Comparison of ENCODE assay signal across 18 mouse cellular contexts in the genomic region with DNA sequence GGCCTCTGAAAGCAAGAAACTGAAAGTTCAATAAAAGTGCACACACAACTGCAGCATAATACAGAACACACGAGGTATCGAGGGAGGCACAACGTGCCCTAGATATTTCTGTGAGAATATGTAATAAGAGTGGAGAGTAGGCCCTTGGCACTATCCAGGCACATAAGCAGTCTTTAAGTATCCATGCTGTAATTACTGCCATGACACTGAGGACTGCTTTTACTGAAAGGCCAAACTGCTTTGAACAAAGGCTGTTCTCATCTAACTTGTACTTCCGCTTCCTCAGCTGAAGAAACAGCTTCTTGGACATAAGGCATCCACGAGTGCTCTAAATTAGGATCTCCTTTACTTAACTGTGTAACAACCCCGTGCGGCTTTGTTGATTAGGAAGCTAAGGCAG.
DNase-seq lines count a peak whose midpoint lies in the region; ATAC-seq and TF ChIP-seq lines count a peak whose summit lies in the region.
"Had no signal": no experiment of that assay in that cellular context is flagged by ENCODE, and none has a peak within 500 bp of the region (broad histone marks: within the 10 kb centered on the region; RNA-seq: fewer than 3 reads in every experiment).

No protein-coding gene starts in this region.

- H3K27ac ChIP-seq in forebrain, embryonic 15.5 days (replicated peaks) = 0 out of 2 replicates have a peak overlapping the region, but pooled peaks have one; percentile 24
- H3K27ac ChIP-seq in forebrain, embryonic 10.5 days = no peak overlapping the region
- no peak overlapping the region for H3K27ac ChIP-seq in neural tube, embryonic 15.5 days (replicated peaks)
- peak overlapping the region; percentile 35 for H3K27ac ChIP-seq in small intestine, adult 2 months (ENCODE audit: insufficient read depth, low read depth, low read length)
- H3K27ac ChIP-seq: embryonic facial prominence, embryonic 12.5 days; heart, embryonic 15.5 days; hindbrain, postnatal 0 days had no signal

- WGBS in forebrain, embryonic 15.5 days = 72% methylated on average over 7 of the region's 7 CpGs
- WGBS in forebrain, embryonic 10.5 days = 79% methylated on average over 7 of the region's 7 CpGs
- WGBS in neural tube, embryonic 15.5 days = 68% methylated on average over 7 of the region's 7 CpGs
- WGBS in small intestine, adult 2 months = 60% methylated on average over 7 of the region's 7 CpGs

- no peak for DNase-seq in forebrain, embryonic 10.5 days (ENCODE audit: extremely low spot score, low spot score)
- DNase-seq in neural tube, embryonic 10.5 days (ENCODE audit: extremely low spot score, low spot score) = no peak
- no peak for DNase-seq in left cerebral cortex, postnatal 10 days (ENCODE audit: extremely low spot score in 1 of 2, low spot score in 2 of 2)
- no peak for DNase-seq in lung, postnatal 10 days
- DNase-seq: cerebellum, postnatal 14 days; gastrocnemius, postnatal 25 days; right cerebral cortex, postnatal 14 days had no signal

- H3K9me3 ChIP-seq in forebrain, embryonic 15.5 days = no peaks in the 10 kb centered on the region
- H3K9me3 ChIP-seq in forebrain, embryonic 10.5 days = no peaks in the 10 kb centered on the region
- H3K9me3 ChIP-seq in neural tube, embryonic 15.5 days (replicated peaks) = no peaks in the 10 kb centered on the region
- H3K9me3 ChIP-seq: embryonic facial prominence, embryonic 12.5 days; forebrain, embryonic 13.5 days; G1E; heart, embryonic 15.5 days had no signal

- TF ChIP-seq POLR2A in small intestine, adult 2 months (IDR thresholded peaks at IDR 0.05; ENCODE audit: low read depth, low read length) = no peak

- TF ChIP-seq CTCF in small intestine, adult 2 months (IDR thresholded peaks at IDR 0.05; ENCODE audit: extremely low read depth, insufficient read length, insufficient replicate concordance, low read depth, low read length) = no peak

- intact Hi-C loops in left cerebral cortex, postnatal 10 days (cut with DNase I) = no loop called here

- no peak for ATAC-seq in forebrain, embryonic 15.5 days (replicated peaks)
- ATAC-seq in neural tube, embryonic 15.5 days (ENCODE audit: low FRiP score) = 0 out of 2 replicates have a peak, but pooled peaks have one; percentile 45
- ATAC-seq in inflammation-experienced regulatory T-cells, adult 6 months = peak; percentile 22
- ATAC-seq: forebrain, embryonic 13.5 days; hindbrain, postnatal 0 days; lung, postnatal 0 days; midbrain, embryonic 16.5 days had no signal

- no peak overlapping the region for H3K4me3 ChIP-seq in forebrain, embryonic 15.5 days
- no peak overlapping the region for H3K4me3 ChIP-seq in forebrain, embryonic 10.5 days
- H3K4me3 ChIP-seq in neural tube, embryonic 15.5 days (replicated peaks) = no peak overlapping the region
- no peak overlapping the region for H3K4me3 ChIP-seq in small intestine, adult 2 months (ENCODE audit: low read depth, low read length)
- H3K4me3 ChIP-seq: embryonic facial prominence, embryonic 12.5 days; forebrain, embryonic 13.5 days; heart, embryonic 15.5 days had no signal

- no peak overlapping the region for H3K4me2 ChIP-seq in forebrain, embryonic 15.5 days (replicated peaks)
- no peak overlapping the region for H3K4me2 ChIP-seq in neural tube, embryonic 15.5 days
- H3K4me2 ChIP-seq: embryonic facial prominence, embryonic 12.5 days; forebrain, embryonic 13.5 days; heart, embryonic 15.5 days had no signal

- H3K4me1 ChIP-seq in forebrain, embryonic 15.5 days = peaks cover 43% of the 10 kb centered on the region
- peaks cover 15% of the 10 kb centered on the region for H3K4me1 ChIP-seq in forebrain, embryonic 10.5 days
- H3K4me1 ChIP-seq in neural tube, embryonic 15.5 days = peaks cover 30% of the 10 kb centered on the region
- peaks cover 5% of the 10 kb centered on the region; the same call in 1 of the 2 replicates for H3K4me1 ChIP-seq in small intestine, adult 2 months (ENCODE audit: control insufficient read depth, insufficient read depth, insufficient read length, low read length)

- H3K36me3 ChIP-seq in forebrain, embryonic 15.5 days = no peaks in the 10 kb centered on the region
- no peaks in the 10 kb centered on the region for H3K36me3 ChIP-seq in forebrain, embryonic 10.5 days (replicated peaks)
- H3K36me3 ChIP-seq in neural tube, embryonic 15.5 days = no peaks in the 10 kb centered on the region
- H3K36me3 ChIP-seq in small intestine, adult 2 months (ENCODE audit: control insufficient read depth, insufficient read depth, low read length) = no peaks in the 10 kb centered on the region
- H3K36me3 ChIP-seq: embryonic facial prominence, embryonic 12.5 days; G1E; heart, embryonic 15.5 days had no signal

- no peaks in the 10 kb centered on the region for H3K27me3 ChIP-seq in forebrain, embryonic 15.5 days
- no peaks in the 10 kb centered on the region for H3K27me3 ChIP-seq in forebrain, embryonic 10.5 days (ENCODE audit: poor library complexity, severe bottlenecking)
- no peaks in the 10 kb centered on the region for H3K27me3 ChIP-seq in neural tube, embryonic 15.5 days (replicated peaks)
- H3K27me3 ChIP-seq in small intestine, adult 2 months (ENCODE audit: control insufficient read depth, insufficient read depth, low read length) = no peaks in the 10 kb centered on the region
- H3K27me3 ChIP-seq: embryonic facial prominence, embryonic 12.5 days; forebrain, embryonic 13.5 days; heart, embryonic 15.5 days had no signal

- H3K9ac ChIP-seq in forebrain, embryonic 15.5 days (replicated peaks) = no peak overlapping the region
- no peak overlapping the region for H3K9ac ChIP-seq in neural tube, embryonic 15.5 days (replicated peaks)
- H3K9ac ChIP-seq: embryonic facial prominence, embryonic 12.5 days; forebrain, embryonic 13.5 days; heart, embryonic 15.5 days had no signal

Comparison
In these comparisons a context has a peak if more than half of its experiments do, and no peak if none do; other contexts are left out.
1. H3K27ac ChIP-seq: peak in forebrain, embryonic 15.5 days (single experiment) and small intestine, adult 2 months (single experiment); none in forebrain, embryonic 10.5 days (single experiment) and neural tube, embryonic 15.5 days (single experiment).